Mouse (Mus musculus) ES-E14 (cell line): ENCODE data around the gene Rnf166.

Source experiments
- HCFC1 ChIP-seq: IDR thresholded peaks from 2 replicates; pipeline ENCODE4 v1.6.1; 2012; ENCODE audit warnings: low read length, inconsistent platforms, borderline replicate concordance; ENCODE audit not compliant: insufficient read depth
- MAFK ChIP-seq: IDR thresholded peaks from 2 replicates; pipeline ENCODE4 v1.6.1; 2014; ENCODE audit warnings: mild to moderate bottlenecking, low read depth, low read length, inconsistent platforms; ENCODE audit not compliant: insufficient read depth
- ZC3H11A ChIP-seq: IDR thresholded peaks from 2 replicates; pipeline ENCODE4 v1.6.1; 2012; ENCODE audit warnings: low read depth, mild to moderate bottlenecking, inconsistent platforms, low read length, borderline replicate concordance
- ZNF384 ChIP-seq: IDR thresholded peaks from 2 replicates; pipeline ENCODE4 v1.6.1; 2012; ENCODE audit warnings: low read depth, low read length, inconsistent platforms

- TF ChIP-seq ZC3H11A, result no peak
- TF ChIP-seq HCFC1, result no peak
- no peak for TF ChIP-seq MAFK
- TF ChIP-seq ZNF384, result no peak
Observed at GRCm38 (mm10) chr8:122497912-122498311, 22.0 kb upstream of the Rnf166 start.
